Mouse (Mus musculus) c-Kit-negative CD71-positive TER-119-positive erythroid progenitor cells, embryonic 14.5 days (primary cell): ENCODE measurements around the gene Armh3.
"Not testable (repeated sequence)": the region's sequence is repeated elsewhere in the genome, so short reads cannot be mapped to it uniquely, and the experiment has no call there.

ENCODE experiments used
- DNase-seq: peaks from one replicate; pipeline ENCODE4 v3.0.0-alpha.2; 2013; ENCODE audit warnings: low read depth, low spot score

Armh3 gene

GRCm38 (mm10) chr19:45826146-45826545 lies 172.1 kb downstream of the Armh3 start:
- DNase-seq = no peak

GRCm38 (mm10) chr19:45821832-45822231 lies 176.5 kb downstream of the Armh3 start:
- DNase-seq = no peak

GRCm38 (mm10) chr19:45817816-45818490 lies 180.3 kb downstream of the Armh3 start:
- DNase-seq = no peak

- DNase-seq = no peak
Measured at GRCm38 (mm10) chr19:45816727-45817126, 181.6 kb downstream of the Armh3 start.

- DNase-seq = no peak
Measured at GRCm38 (mm10) chr19:45815831-45816405, 182.4 kb downstream of the Armh3 start, which contains the start of gene Kcnip2. TSS of gene Kcnip2 (minus strand) at chr19:45816061.

- DNase-seq = no peak
Measured at GRCm38 (mm10) chr19:45815170-45815569, 183.1 kb downstream of the Armh3 start.

GRCm38 (mm10) chr19:45813801-45814200 lies 184.5 kb downstream of the Armh3 start:
- DNase-seq = no peak

GRCm38 (mm10) chr19:45813263-45813662 lies 185.0 kb downstream of the Armh3 start:
- DNase-seq = peak; percentile 54

GRCm38 (mm10) chr19:45812673-45813252 lies 185.5 kb downstream of the Armh3 start:
- no peak for DNase-seq

- no peak for DNase-seq
Measured at GRCm38 (mm10) chr19:45812115-45812514, 186.2 kb downstream of the Armh3 start.

- DNase-seq = no peak
Measured at GRCm38 (mm10) chr19:45811028-45811674, 187.1 kb downstream of the Armh3 start.

GRCm38 (mm10) chr19:45807732-45808131 lies 190.6 kb downstream of the Armh3 start:
- DNase-seq = no peak

GRCm38 (mm10) chr19:45805817-45806216 lies 192.5 kb downstream of the Armh3 start:
- not testable (repeated sequence) for DNase-seq

GRCm38 (mm10) chr19:45804593-45805368 lies 193.5 kb downstream of the Armh3 start:
- peak; percentile 36 for DNase-seq

- no peak for DNase-seq
Measured at GRCm38 (mm10) chr19:45803408-45803807, 194.9 kb downstream of the Armh3 start.

GRCm38 (mm10) chr19:45802702-45803101 lies 195.6 kb downstream of the Armh3 start:
- no peak for DNase-seq

GRCm38 (mm10) chr19:45796879-45797278 lies 201.4 kb downstream of the Armh3 start:
- DNase-seq = no peak

GRCm38 (mm10) chr19:45796061-45796556 lies 202.2 kb downstream of the Armh3 start:
- DNase-seq = no peak

- no peak for DNase-seq
Measured at GRCm38 (mm10) chr19:45795406-45795944, 202.8 kb downstream of the Armh3 start.

GRCm38 (mm10) chr19:45794718-45795117 lies 203.6 kb downstream of the Armh3 start:
- no peak for DNase-seq

GRCm38 (mm10) chr19:45792404-45792803 lies 205.9 kb downstream of the Armh3 start:
- DNase-seq = no peak
